Mouse (Mus musculus) MEL-GATA-1-ER (cell line): ENCODE measurements at regions not wholly inside any gene's neighbourhood (a gene's known extent, or its start where the extent isn't known, plus 50 kb on each side); places are given as distances from the start of the nearest gene placed in this dataset.
"Not testable (repeated sequence)": the region's sequence is repeated elsewhere in the genome, so short reads cannot be mapped to it uniquely, and the experiment has no call there.

Experiments
- DNase-seq: peaks from one replicate; pipeline ENCODE4 v3.0.0-alpha.2; 2012; ENCODE audit warnings: low read depth; ENCODE audit errors: extremely low read depth

GRCm38 (mm10) chr5:133937967-133938918, 161.3 kb upstream of the Castor2 start:
- no peak for DNase-seq

GRCm38 (mm10) chr5:133935451-133935850, 164.1 kb upstream of the Castor2 start:
- DNase-seq: no peak

GRCm38 (mm10) chr5:133935006-133935405, 164.5 kb upstream of the Castor2 start:
- no peak for DNase-seq

- no peak for DNase-seq
Observed at GRCm38 (mm10) chr5:133930101-133930500, 169.4 kb upstream of the Castor2 start.

- no peak for DNase-seq
Observed at GRCm38 (mm10) chr5:133927054-133927453, 172.5 kb upstream of the Castor2 start.

GRCm38 (mm10) chr5:133925184-133925900, 174.2 kb upstream of the Castor2 start:
- no peak for DNase-seq

GRCm38 (mm10) chr5:133922181-133922580, 177.3 kb upstream of the Castor2 start:
- no peak for DNase-seq

- no peak for DNase-seq
Observed at GRCm38 (mm10) chr5:133915734-133916550, 183.6 kb upstream of the Castor2 start.

- no peak for DNase-seq
Observed at GRCm38 (mm10) chr5:133907442-133907841, 192.1 kb upstream of the Castor2 start.

- DNase-seq: no peak
Observed at GRCm38 (mm10) chr5:133898025-133898598, 201.4 kb upstream of the Castor2 start.

- no peak for DNase-seq
Observed at GRCm38 (mm10) chr5:133890728-133891127, 208.8 kb upstream of the Castor2 start.

GRCm38 (mm10) chr5:133889841-133890240, 209.7 kb upstream of the Castor2 start:
- no peak for DNase-seq

GRCm38 (mm10) chr5:133885507-133885906, 214.0 kb upstream of the Castor2 start:
- no peak for DNase-seq

- no peak for DNase-seq
Observed at GRCm38 (mm10) chr5:133885016-133885415, 214.5 kb upstream of the Castor2 start.

GRCm38 (mm10) chr5:133884593-133884992, 214.9 kb upstream of the Castor2 start:
- no peak for DNase-seq

- no peak for DNase-seq
Observed at GRCm38 (mm10) chr5:133844483-133844882, 255.0 kb upstream of the Castor2 start.

GRCm38 (mm10) chr5:133842059-133842706, 257.3 kb upstream of the Castor2 start:
- DNase-seq: not testable (repeated sequence)

GRCm38 (mm10) chr5:133838286-133838685, 261.2 kb upstream of the Castor2 start:
- no peak for DNase-seq

GRCm38 (mm10) chr5:133833217-133833616, 266.3 kb upstream of the Castor2 start:
- no peak for DNase-seq

- DNase-seq: no peak
Observed at GRCm38 (mm10) chr5:133828226-133828625, 271.3 kb upstream of the Castor2 start.

GRCm38 (mm10) chr5:133823871-133824270, 275.6 kb upstream of the Castor2 start:
- no peak for DNase-seq
